Mouse (Mus musculus): Measurements from ENCODE around the gene Psmb11. TPM values are rescaled to one million over a fixed set of nuclear protein-coding genes. Genes with fewer than 3 reads are reported as not detected.

Psmb11 gene
- polyA plus RNA-seq, 1 experiment from 2014 or later: not detected

GRCm38 (mm10) chr14:54631240-54631599, 10.0 kb downstream of the Psmb11 start:
- Histone ChIP-seq H3K4me1 (replicated peaks; ENCODE audit: control insufficient read depth, insufficient read depth, low read length) (no peaks in the 10 kb centered on the region), H3K27me3 (replicated peaks; ENCODE audit: control insufficient read depth, insufficient read depth, low read length) (no peaks in the 10 kb centered on the region), H3K36me3 (ENCODE audit: control insufficient read depth, insufficient read depth) (peaks cover 20% of the 10 kb centered on the region; the same call in 1 of the 2 replicates), H3K9ac (ENCODE audit: low read depth, low read length) (no peak overlapping the region), H3K27ac (ENCODE audit: low read depth, low read length) (no peak overlapping the region), H3K9me3 (ENCODE audit: control insufficient read depth) (no peaks in the 10 kb centered on the region), H3K4me2 (replicated peaks; ENCODE audit: low read depth) (no peak overlapping the region), H3K4me3 (ENCODE audit: low read depth, low read length) (no peak overlapping the region)
- WGBS: 78% methylated on average over 4 of the region's 4 CpGs
- TF ChIP-seq CTCF (IDR thresholded peaks at IDR 0.05; ENCODE audit: low read depth): no peak
- ATAC-seq: no peak

DNA sequence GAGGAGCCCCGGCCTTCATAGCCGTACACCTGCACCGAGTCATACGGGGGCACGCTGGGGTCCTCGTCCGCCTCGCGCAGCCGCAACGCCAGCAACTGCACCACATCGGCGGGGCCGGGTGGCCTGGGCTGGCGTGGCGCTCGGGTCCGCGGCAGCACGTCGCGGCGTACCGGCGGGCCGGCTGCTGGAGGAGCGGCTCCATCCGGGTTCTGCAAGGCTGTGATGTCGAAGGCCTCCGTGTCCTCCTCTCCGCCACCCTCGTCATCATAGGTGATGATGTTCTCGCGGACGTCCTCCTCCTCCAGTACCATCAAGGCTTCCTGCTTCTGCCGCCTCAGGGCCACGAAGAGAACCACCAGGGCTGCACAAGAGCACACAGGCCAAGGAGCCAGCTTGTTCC, 11.0 kb downstream of the Psmb11 start:
- Histone ChIP-seq H3K4me3 (ENCODE audit: low read depth, low read length) (no peak overlapping the region), H3K36me3 (ENCODE audit: control insufficient read depth, insufficient read depth) (peaks cover 20% of the 10 kb centered on the region; the same call in 1 of the 2 replicates), H3K27me3 (replicated peaks; ENCODE audit: control insufficient read depth, insufficient read depth, low read length) (no peaks in the 10 kb centered on the region), H3K9me3 (ENCODE audit: control insufficient read depth) (no peaks in the 10 kb centered on the region), H3K4me1 (replicated peaks; ENCODE audit: control insufficient read depth, insufficient read depth, low read length) (no peaks in the 10 kb centered on the region), H3K9ac (ENCODE audit: low read depth, low read length) (no peak overlapping the region), H3K27ac (ENCODE audit: low read depth, low read length) (no peak overlapping the region), H3K4me2 (replicated peaks; ENCODE audit: low read depth) (no peak overlapping the region)
- no peak for ATAC-seq
- TF ChIP-seq CTCF (IDR thresholded peaks at IDR 0.05; ENCODE audit: low read depth): no peak
- 95% methylated on average over 32 of the region's 37 CpGs for WGBS

DNA sequence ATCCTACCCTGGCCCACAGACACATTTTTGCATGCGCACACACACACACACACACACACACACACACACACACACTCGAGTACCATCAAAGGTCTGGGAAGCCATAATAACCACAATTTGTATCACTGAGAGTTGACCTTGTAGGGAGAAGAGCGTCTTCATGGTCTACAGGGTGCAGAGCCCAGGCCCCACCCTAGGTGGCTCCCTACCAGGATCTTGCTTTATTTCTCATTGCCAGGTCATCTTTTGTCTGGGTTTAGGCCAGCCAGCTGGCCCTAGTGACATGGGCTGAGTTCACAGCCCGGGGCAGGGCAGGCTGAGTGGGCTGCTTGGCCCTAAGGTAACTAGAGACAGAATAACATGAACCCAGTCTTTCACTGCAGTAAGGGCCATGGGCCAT, 12.9 kb downstream of the Psmb11 start:
- Histone ChIP-seq H3K36me3 (ENCODE audit: control insufficient read depth, insufficient read depth) (peaks cover 20% of the 10 kb centered on the region; the same call in 1 of the 2 replicates), H3K9me3 (ENCODE audit: control insufficient read depth) (no peaks in the 10 kb centered on the region), H3K4me3 (ENCODE audit: low read depth, low read length) (no peak overlapping the region), H3K27ac (ENCODE audit: low read depth, low read length) (no peak overlapping the region), H3K4me1 (replicated peaks; ENCODE audit: control insufficient read depth, insufficient read depth, low read length) (no peaks in the 10 kb centered on the region), H3K27me3 (replicated peaks; ENCODE audit: control insufficient read depth, insufficient read depth, low read length) (no peaks in the 10 kb centered on the region), H3K9ac (ENCODE audit: low read depth, low read length) (no peak overlapping the region), H3K4me2 (replicated peaks; ENCODE audit: low read depth) (no peak overlapping the region)
- peak; percentile 42 for TF ChIP-seq CTCF (IDR thresholded peaks at IDR 0.05; ENCODE audit: low read depth)
- WGBS: 85% methylated on average over 4 of the region's 4 CpGs
- no peak for ATAC-seq

GRCm38 (mm10) chr14:54636954-54637353, 15.7 kb downstream of the Psmb11 start:
- Histone ChIP-seq H3K36me3 (ENCODE audit: control insufficient read depth, insufficient read depth) (peaks cover 18% of the 10 kb centered on the region; the same call in 1 of the 2 replicates), H3K27me3 (replicated peaks; ENCODE audit: control insufficient read depth, insufficient read depth, low read length) (no peaks in the 10 kb centered on the region), H3K9ac (ENCODE audit: low read depth, low read length) (no peak overlapping the region), H3K4me3 (ENCODE audit: low read depth, low read length) (no peak overlapping the region), H3K4me2 (replicated peaks; ENCODE audit: low read depth) (no peak overlapping the region), H3K4me1 (replicated peaks; ENCODE audit: control insufficient read depth, insufficient read depth, low read length) (no peaks in the 10 kb centered on the region; the same call in 1 of the 2 replicates), H3K9me3 (ENCODE audit: control insufficient read depth) (no peaks in the 10 kb centered on the region), H3K27ac (ENCODE audit: low read depth, low read length) (no peak overlapping the region)
- ATAC-seq: no peak
- 57% methylated on average over 8 of the region's 8 CpGs for WGBS
- TF ChIP-seq CTCF (IDR thresholded peaks at IDR 0.05; ENCODE audit: low read depth): peak; percentile 89

DNA sequence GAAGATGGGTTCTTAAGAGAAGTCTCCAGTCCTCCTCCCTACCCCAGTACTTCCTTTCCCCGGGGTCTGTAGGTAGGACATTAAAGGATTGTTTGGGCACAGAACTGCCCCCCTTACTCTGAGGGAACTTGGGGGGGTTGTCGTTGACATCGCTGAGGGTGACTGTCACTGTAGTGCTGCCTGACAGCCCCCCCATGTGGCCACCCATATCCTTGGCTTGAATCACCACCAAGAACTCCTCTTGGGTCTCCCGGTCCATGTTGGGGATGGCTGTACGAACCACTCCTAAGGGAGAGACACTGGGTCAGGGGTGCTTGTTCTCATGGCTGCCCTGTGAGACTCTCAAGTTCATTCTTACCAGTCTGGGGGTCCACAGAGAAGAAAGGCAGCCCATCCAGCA, 17.0 kb downstream of the Psmb11 start:
- Histone ChIP-seq H3K36me3 (ENCODE audit: control insufficient read depth, insufficient read depth) (peaks cover 20% of the 10 kb centered on the region; the same call in 1 of the 2 replicates), H3K4me1 (replicated peaks; ENCODE audit: control insufficient read depth, insufficient read depth, low read length) (no peaks in the 10 kb centered on the region; the same call in 1 of the 2 replicates), H3K27me3 (replicated peaks; ENCODE audit: control insufficient read depth, insufficient read depth, low read length) (no peaks in the 10 kb centered on the region), H3K27ac (ENCODE audit: low read depth, low read length) (no peak overlapping the region), H3K9ac (ENCODE audit: low read depth, low read length) (no peak overlapping the region), H3K9me3 (ENCODE audit: control insufficient read depth) (no peaks in the 10 kb centered on the region), H3K4me3 (ENCODE audit: low read depth, low read length) (no peak overlapping the region), H3K4me2 (replicated peaks; ENCODE audit: low read depth) (no peak overlapping the region)
- TF ChIP-seq CTCF (IDR thresholded peaks at IDR 0.05; ENCODE audit: low read depth): peak; percentile 41
- no peak for ATAC-seq
- WGBS: 63% methylated on average over 5 of the region's 5 CpGs

- Histone ChIP-seq H3K4me2 (replicated peaks; ENCODE audit: low read depth) (peak overlapping the region; percentile 99; the same call in 1 of the 2 replicates), H3K36me3 (ENCODE audit: control insufficient read depth, insufficient read depth) (peaks cover 34% of the 10 kb centered on the region), H3K9me3 (ENCODE audit: control insufficient read depth) (no peaks in the 10 kb centered on the region), H3K4me3 (ENCODE audit: low read depth, low read length) (no peak overlapping the region), H3K4me1 (replicated peaks; ENCODE audit: control insufficient read depth, insufficient read depth, low read length) (no peaks in the 10 kb centered on the region; the same call in 1 of the 2 replicates), H3K9ac (ENCODE audit: low read depth, low read length) (no peak overlapping the region), H3K27me3 (replicated peaks; ENCODE audit: control insufficient read depth, insufficient read depth, low read length) (no peaks in the 10 kb centered on the region), H3K27ac (ENCODE audit: low read depth, low read length) (no peak overlapping the region)
- ATAC-seq: no peak
- TF ChIP-seq CTCF (IDR thresholded peaks at IDR 0.05; ENCODE audit: low read depth): no peak
- 41% methylated on average over 4 of the region's 4 CpGs for WGBS
Measured at GRCm38 (mm10) chr14:54640121-54640520, 18.9 kb downstream of the Psmb11 start.

DNA sequence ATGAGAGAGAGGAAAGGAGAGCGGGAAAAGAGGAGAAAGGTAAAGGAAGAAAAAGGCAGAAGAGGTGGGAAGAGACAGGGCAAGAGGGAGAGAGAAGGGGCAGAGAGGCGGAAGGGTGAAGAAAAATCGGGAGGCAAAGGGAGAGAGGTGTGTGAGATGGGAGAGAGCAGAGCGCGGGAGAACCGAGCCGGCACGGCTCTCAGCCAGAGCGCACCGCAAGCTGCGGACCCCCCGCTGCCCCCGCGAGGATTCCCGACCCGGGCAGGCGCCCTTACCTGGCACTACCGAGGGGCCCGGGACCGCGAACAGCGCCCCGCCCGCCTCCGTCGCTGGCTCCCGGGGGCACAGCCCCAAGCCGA, 19.7 kb downstream of the Psmb11 start, which contains the start of gene Gm17606:
Gene Gm17606, plus strand, starts transcription at position 7 of the 359 bp plus-strand sequence.
- no peak for ATAC-seq

More for the DNA sequence above, 19.7 kb downstream of the Psmb11 start, which contains the start of gene Gm17606:
- H3K27me3 ChIP-seq (replicated peaks; ENCODE audit: control insufficient read depth, insufficient read depth, low read length): no peaks in the 10 kb centered on the region
- peak within 1 kb of the TSS; percentile 68 for H3K4me3 ChIP-seq (ENCODE audit: low read depth, low read length)
- peak within 1 kb of the TSS; percentile 71 for H3K9ac ChIP-seq (ENCODE audit: low read depth, low read length)
- peaks cover 39% of the 10 kb centered on the region for H3K36me3 ChIP-seq (ENCODE audit: control insufficient read depth, insufficient read depth)
- WGBS: 0% methylated on average over 15 of the region's 28 CpGs
- TF ChIP-seq CTCF (IDR thresholded peaks at IDR 0.05; ENCODE audit: low read depth): no peak
- no peaks in the 10 kb centered on the region; the same call in 1 of the 2 replicates for H3K4me1 ChIP-seq (replicated peaks; ENCODE audit: control insufficient read depth, insufficient read depth, low read length)
- H3K4me2 ChIP-seq (replicated peaks; ENCODE audit: low read depth): peak within 1 kb of the TSS; percentile 99
- peak within 1 kb of the TSS; percentile 50; the same call in 1 of the 2 replicates for H3K27ac ChIP-seq (ENCODE audit: low read depth, low read length)
- H3K9me3 ChIP-seq (ENCODE audit: control insufficient read depth): no peaks in the 10 kb centered on the region

Data from intestine, postnatal 0 days (tissue).